Mouse (Mus musculus) limb, embryonic 13.5 days (tissue): Measurements from ENCODE around the gene Rbfox1. TPM values are rescaled to one million over a fixed set of nuclear protein-coding genes. Genes with fewer than 3 reads are reported as not detected.

Experiments
- ATAC-seq: fragments of 200-750 bp; cut with Nextera tagmentation; 2 replicates; pipeline ENCODE4 v1.8.0; 2017; ENCODE audit warnings: low read depth, moderate number of reproducible peaks, moderate TSS enrichment; ENCODE audit not compliant: low FRiP score
- H3K27ac ChIP-seq: fragments of 300-500 bp; sonication (generic); 2 replicates; pipeline ENCODE4 v1.5.1; 2015; ENCODE audit warnings: inconsistent platforms, mild to moderate bottlenecking, moderate library complexity
- H3K27me3 ChIP-seq: fragments of 300-500 bp; sonication (generic); 2 replicates; pipeline ENCODE4 v1.6.1; 2015; ENCODE audit warnings: mild to moderate bottlenecking, inconsistent platforms
- H3K36me3 ChIP-seq: fragments of 300-500 bp; sonication (generic); 2 replicates; pipeline ENCODE4 v1.6.1; 2015; ENCODE audit warnings: inconsistent platforms, mild to moderate bottlenecking, moderate library complexity
- H3K4me1 ChIP-seq: fragments of 300-500 bp; sonication (generic); 2 replicates; pipeline ENCODE4 v1.6.1; 2015; ENCODE audit warnings: inconsistent platforms
- H3K4me2 ChIP-seq: fragments of 300-500 bp; sonication (generic); replicated peaks from 2 replicates; pipeline ENCODE4 v1.6.1; 2015; ENCODE audit warnings: inconsistent platforms, mild to moderate bottlenecking, moderate library complexity
- H3K4me3 ChIP-seq: fragments of 300-500 bp; sonication (generic); 2 replicates; pipeline ENCODE4 v1.5.1; 2015; ENCODE audit warnings: moderate library complexity, mild to moderate bottlenecking, inconsistent platforms
- H3K9ac ChIP-seq: fragments of 300-500 bp; sonication (generic); 2 replicates; pipeline ENCODE4 v1.6.1; 2015; ENCODE audit warnings: mild to moderate bottlenecking, inconsistent platforms
- H3K9me3 ChIP-seq: fragments of 300-500 bp; sonication (generic); 2 replicates; pipeline ENCODE4 v1.6.1; 2016; ENCODE audit warnings: inconsistent platforms
- WGBS: fragments of 180-500 bp; shearing (Covaris S2); methylation state at CpG from one replicate; pipeline ENCODE4 v1.1.7; 2015; 5-methylcytosine and 5-hydroxymethylcytosine counted together
- polyA plus RNA-seq: library from polyadenylated mRNA; unstranded; fragments of >200 nt; fragmentation: Nextera tagmentation; extraction: Ambion mirVana; gene quantifications from 2 replicates; pipeline ENCODE4 v1.2.1, GENCODE M21; 2015

Gene Rbfox1
- polyA plus RNA-seq, 1 experiment from 2014 or later = 4.1 TPM

- no peaks in the 10 kb centered on the region for H3K27me3 ChIP-seq
- no peaks in the 10 kb centered on the region for H3K4me1 ChIP-seq
- no peak overlapping the region for H3K4me2 ChIP-seq
- no peak for ATAC-seq
- no peak overlapping the region for H3K27ac ChIP-seq
- 94% methylated on average over 2 of the region's 2 CpGs for WGBS
- H3K9me3 ChIP-seq = no peaks in the 10 kb centered on the region
- H3K4me3 ChIP-seq = no peak overlapping the region
- H3K36me3 ChIP-seq = no peaks in the 10 kb centered on the region
- no peak overlapping the region for H3K9ac ChIP-seq
Measured at GRCm38 (mm10) chr16:6397635-6398034, 512.5 kb downstream of the Rbfox1 start.

DNA sequence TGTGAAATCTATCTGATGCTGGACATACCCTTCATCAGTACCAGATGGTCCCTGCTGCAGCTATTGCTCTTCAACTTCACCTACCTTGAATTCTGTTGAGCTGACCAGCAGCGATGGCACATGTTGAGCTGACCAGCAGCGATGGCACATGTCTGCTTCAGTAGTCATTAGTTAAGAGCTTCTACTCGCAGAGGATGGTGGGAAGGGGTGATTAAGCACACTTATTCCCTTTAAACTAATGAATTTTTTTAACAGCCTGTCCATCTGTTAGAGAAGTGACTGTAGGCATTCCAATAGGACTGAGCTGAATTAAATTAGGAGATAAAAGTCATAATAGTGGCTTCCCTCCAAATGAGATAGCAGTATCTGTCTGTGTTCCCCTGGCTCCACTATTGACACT lies 517.7 kb downstream of the Rbfox1 start:
- ATAC-seq = no peak
- H3K36me3 ChIP-seq = no peaks in the 10 kb centered on the region
- no peak overlapping the region for H3K4me2 ChIP-seq
- H3K27ac ChIP-seq = no peak overlapping the region
- H3K9me3 ChIP-seq = no peaks in the 10 kb centered on the region
- H3K9ac ChIP-seq = no peak overlapping the region
- no peaks in the 10 kb centered on the region for H3K4me1 ChIP-seq
- no peak overlapping the region for H3K4me3 ChIP-seq
- no peaks in the 10 kb centered on the region for H3K27me3 ChIP-seq
- WGBS = 85% methylated on average over 3 of the region's 3 CpGs

- H3K4me2 ChIP-seq = no peak overlapping the region
- ATAC-seq = no peak
- H3K4me1 ChIP-seq = no peaks in the 10 kb centered on the region
- H3K27me3 ChIP-seq = no peaks in the 10 kb centered on the region
- no peak overlapping the region for H3K9ac ChIP-seq
- H3K36me3 ChIP-seq = no peaks in the 10 kb centered on the region
- WGBS = 60% methylated on average over 2 of the region's 2 CpGs
- H3K27ac ChIP-seq = no peak overlapping the region
- H3K4me3 ChIP-seq = no peak overlapping the region
- no peaks in the 10 kb centered on the region for H3K9me3 ChIP-seq
Measured at GRCm38 (mm10) chr16:6414846-6415245, 529.7 kb downstream of the Rbfox1 start.

DNA sequence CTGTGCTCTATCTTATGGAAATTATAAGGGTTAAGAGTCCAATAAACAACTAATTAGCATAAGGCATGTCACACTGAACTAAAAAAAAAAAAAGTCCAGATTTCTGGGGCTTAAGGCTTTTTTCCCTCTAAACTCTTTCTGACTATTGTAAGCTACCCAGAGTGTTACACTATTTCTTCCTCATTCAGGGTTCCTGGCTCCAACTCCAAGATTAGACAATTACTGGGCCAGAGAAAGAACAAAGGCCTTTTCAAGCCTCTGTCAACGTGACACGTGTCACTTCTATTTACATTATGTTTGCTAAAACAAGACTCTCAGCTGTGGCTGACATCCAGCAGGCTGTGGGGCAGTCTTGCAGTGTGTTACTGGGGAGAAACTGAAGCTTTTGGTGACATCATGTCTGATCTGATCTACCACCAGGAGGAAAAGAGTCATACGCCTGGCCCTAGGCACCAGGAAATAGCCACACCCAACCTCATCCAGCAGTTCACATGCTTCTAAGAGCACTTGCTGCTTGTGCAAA lies 536.5 kb downstream of the Rbfox1 start:
- ATAC-seq = no peak
- Histone ChIP-seq H3K4me1 (no peaks in the 10 kb centered on the region), H3K27ac (no peak overlapping the region), H3K4me2 (no peak overlapping the region), H3K27me3 (no peaks in the 10 kb centered on the region), H3K9ac (no peak overlapping the region), H3K36me3 (no peaks in the 10 kb centered on the region), H3K9me3 (peaks cover 4% of the 10 kb centered on the region; the same call in 1 of the 2 replicates), H3K4me3 (no peak overlapping the region)
- 87% methylated on average over 3 of the region's 3 CpGs for WGBS

- no peak overlapping the region for H3K27ac ChIP-seq
- H3K9ac ChIP-seq = no peak overlapping the region
- H3K4me1 ChIP-seq = no peaks in the 10 kb centered on the region
- peaks cover 4% of the 10 kb centered on the region; the same call in 1 of the 2 replicates for H3K9me3 ChIP-seq
- H3K36me3 ChIP-seq = no peaks in the 10 kb centered on the region
- no peak overlapping the region for H3K4me2 ChIP-seq
- no peak overlapping the region for H3K4me3 ChIP-seq
- ATAC-seq = no peak
- 86% methylated on average over 4 of the region's 4 CpGs for WGBS
- H3K27me3 ChIP-seq = no peaks in the 10 kb centered on the region
Measured at GRCm38 (mm10) chr16:6423878-6424409, 538.8 kb downstream of the Rbfox1 start.

GRCm38 (mm10) chr16:6424738-6425137 lies 539.6 kb downstream of the Rbfox1 start:
- peaks cover 4% of the 10 kb centered on the region; the same call in 1 of the 2 replicates for H3K9me3 ChIP-seq
- no peaks in the 10 kb centered on the region for H3K4me1 ChIP-seq
- H3K4me3 ChIP-seq = no peak overlapping the region
- H3K36me3 ChIP-seq = no peaks in the 10 kb centered on the region
- H3K4me2 ChIP-seq = no peak overlapping the region
- H3K9ac ChIP-seq = no peak overlapping the region
- no peak overlapping the region for H3K27ac ChIP-seq
- ATAC-seq = no peak
- WGBS = 67% methylated on average over 2 of the region's 2 CpGs
- H3K27me3 ChIP-seq = no peaks in the 10 kb centered on the region

DNA sequence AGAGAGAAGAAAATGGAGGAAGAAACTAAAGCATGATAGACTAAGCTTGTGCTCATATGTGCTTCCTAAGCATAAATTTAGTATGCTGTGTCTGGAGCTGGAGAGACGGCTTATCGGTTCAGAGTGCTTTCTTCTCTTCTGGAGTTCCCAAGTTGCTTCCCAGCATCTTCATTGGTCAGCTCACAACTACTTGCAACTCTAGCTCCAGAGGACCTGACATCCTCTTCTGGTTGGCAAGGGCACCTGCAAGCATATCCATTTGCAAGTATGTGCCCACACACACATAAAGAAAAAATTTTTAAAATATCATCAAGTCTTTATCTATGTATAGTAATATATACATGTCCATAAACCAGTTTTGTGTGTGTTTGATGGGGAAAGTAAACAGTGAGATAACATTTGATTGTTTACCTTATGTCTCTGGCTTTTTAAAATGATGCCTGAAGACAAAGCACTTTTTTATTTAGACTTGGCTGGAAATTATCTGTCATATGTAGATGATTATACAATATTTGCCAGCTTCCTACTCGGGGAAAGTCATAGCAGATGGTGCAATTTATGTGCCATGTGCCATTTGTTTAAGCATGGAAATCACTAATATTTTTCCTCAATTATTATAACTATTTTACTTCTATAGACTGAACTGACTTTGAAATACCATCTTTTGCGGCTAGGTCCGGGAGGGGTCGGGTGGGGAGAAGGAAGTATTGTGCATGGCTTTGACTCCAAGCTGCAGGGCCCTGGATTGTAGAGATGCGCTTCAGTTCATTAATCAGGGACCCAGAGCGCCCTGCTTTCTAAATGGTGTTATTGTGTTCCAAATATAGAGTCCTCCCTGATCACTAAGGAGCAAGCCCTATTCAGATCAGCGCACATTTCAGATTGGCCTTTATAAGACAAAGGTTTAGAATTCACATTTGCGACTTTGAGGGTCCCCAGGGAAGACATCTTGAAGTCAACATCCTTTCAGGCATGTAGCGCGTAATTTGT lies 542.4 kb downstream of the Rbfox1 start:
- Histone ChIP-seq H3K4me1 (no peaks in the 10 kb centered on the region), H3K4me2 (no peak overlapping the region), H3K9ac (no peak overlapping the region), H3K4me3 (no peak overlapping the region), H3K9me3 (no peaks in the 10 kb centered on the region), H3K27ac (no peak overlapping the region), H3K36me3 (no peaks in the 10 kb centered on the region), H3K27me3 (no peaks in the 10 kb centered on the region)
- no peak for ATAC-seq
- 83% methylated on average over 12 of the region's 12 CpGs for WGBS

DNA sequence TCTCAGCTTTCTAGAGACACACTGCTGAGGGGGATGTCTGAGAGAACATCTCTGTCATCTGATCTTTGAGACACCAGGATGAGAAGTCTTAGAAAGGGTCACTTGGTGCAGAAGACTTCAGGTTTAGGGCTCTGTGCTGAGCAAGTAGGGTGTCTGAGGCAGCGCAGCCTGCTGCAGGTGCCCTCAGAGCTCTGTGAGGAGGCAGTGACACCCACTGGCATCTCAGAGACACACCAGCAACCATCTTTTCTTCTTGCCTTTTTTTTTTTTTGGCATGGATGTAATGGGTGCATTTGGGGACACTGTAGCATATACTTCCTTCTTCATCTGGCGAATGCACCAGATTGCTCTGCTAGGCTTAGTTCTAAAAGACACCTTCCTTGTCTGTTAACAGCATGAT lies 545.8 kb downstream of the Rbfox1 start:
- ATAC-seq = no peak
- no peak overlapping the region for H3K27ac ChIP-seq
- no peak overlapping the region for H3K9ac ChIP-seq
- H3K36me3 ChIP-seq = no peaks in the 10 kb centered on the region
- no peak overlapping the region for H3K4me2 ChIP-seq
- H3K9me3 ChIP-seq = no peaks in the 10 kb centered on the region
- no peaks in the 10 kb centered on the region for H3K4me1 ChIP-seq
- H3K27me3 ChIP-seq = no peaks in the 10 kb centered on the region
- no peak overlapping the region for H3K4me3 ChIP-seq
- WGBS = 90% methylated on average over 2 of the region's 2 CpGs

DNA sequence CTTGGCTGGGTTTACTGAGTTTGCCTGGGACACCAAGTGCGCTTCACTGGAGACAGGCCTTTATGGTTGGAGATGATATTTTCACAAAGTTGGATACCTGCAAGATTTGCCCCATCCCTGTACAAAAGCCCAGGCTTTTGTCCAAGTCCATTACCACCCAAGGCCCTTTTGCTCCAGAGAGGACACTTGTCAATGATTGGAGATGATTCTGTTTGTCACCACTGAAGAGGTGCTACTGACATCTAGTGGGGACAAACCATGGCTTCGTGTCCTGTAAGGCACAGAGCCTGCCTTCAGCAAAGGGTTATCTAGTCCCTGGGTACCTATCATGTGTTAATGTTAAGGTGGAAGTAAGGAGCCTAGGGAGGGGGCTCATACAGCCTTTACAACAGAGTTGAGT lies 551.3 kb downstream of the Rbfox1 start:
- H3K4me3 ChIP-seq = no peak overlapping the region
- H3K9ac ChIP-seq = no peak overlapping the region
- no peaks in the 10 kb centered on the region for H3K27me3 ChIP-seq
- no peak for ATAC-seq
- no peaks in the 10 kb centered on the region for H3K36me3 ChIP-seq
- H3K4me2 ChIP-seq = no peak overlapping the region
- H3K9me3 ChIP-seq = no peaks in the 10 kb centered on the region
- no peak overlapping the region for H3K27ac ChIP-seq
- 61% methylated on average over 2 of the region's 2 CpGs for WGBS
- peaks cover 4% of the 10 kb centered on the region; the same call in 1 of the 2 replicates for H3K4me1 ChIP-seq

DNA sequence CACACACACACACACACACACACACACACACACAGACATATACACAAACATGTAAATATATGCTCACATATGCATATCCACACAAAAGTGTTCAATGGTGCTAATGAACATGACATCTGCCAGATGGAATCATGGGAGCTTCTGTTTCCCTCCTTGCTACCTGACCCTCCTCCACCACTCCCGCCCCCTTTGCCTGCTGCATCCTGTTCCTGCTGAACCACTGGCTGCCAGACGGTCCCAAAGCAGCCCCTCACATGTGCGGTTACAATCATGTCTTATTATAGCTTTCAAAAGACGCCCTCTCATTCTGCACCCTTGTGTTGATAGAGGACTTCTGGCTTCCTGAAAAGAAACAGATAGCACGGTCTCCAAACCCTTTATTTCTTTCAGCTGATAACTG lies 563.1 kb downstream of the Rbfox1 start:
- no peaks in the 10 kb centered on the region for H3K9me3 ChIP-seq
- no peak overlapping the region for H3K9ac ChIP-seq
- peak overlapping the region; percentile 10; the same call in 1 of the 2 replicates for H3K4me3 ChIP-seq
- 0 out of 2 replicates have a peak, but pooled peaks cover 3% of the 10 kb centered on the region for H3K27me3 ChIP-seq
- H3K36me3 ChIP-seq = no peaks in the 10 kb centered on the region
- no peak for ATAC-seq
- WGBS = 6% methylated on average over 5 of the region's 5 CpGs
- H3K27ac ChIP-seq = no peak overlapping the region
- H3K4me2 ChIP-seq = peak overlapping the region; percentile 51
- peaks cover 10% of the 10 kb centered on the region for H3K4me1 ChIP-seq

DNA sequence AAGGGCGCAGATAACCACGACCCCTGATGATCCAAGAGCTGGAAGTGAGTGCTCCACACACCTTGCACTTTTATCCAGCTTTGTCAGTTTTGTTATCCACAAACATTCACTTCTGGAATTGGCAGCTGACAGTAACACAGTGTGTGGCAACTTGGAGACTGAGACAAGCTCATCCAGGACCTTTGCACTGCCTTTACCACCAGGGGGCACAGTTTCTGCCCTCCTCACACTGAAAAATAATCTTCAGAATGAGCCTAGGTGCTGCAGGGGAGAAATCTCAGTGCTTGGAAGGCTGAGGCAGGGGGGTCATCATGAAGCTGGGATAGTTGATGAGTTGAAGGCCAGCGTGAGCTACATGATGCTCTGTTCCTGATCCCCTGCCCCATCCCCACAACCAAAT lies 570.2 kb downstream of the Rbfox1 start:
- Histone ChIP-seq H3K27ac (no peak overlapping the region), H3K9me3 (no peaks in the 10 kb centered on the region), H3K9ac (no peak overlapping the region), H3K4me3 (no peak overlapping the region), H3K4me1 (no peaks in the 10 kb centered on the region), H3K36me3 (no peaks in the 10 kb centered on the region), H3K27me3 (0 out of 2 replicates have a peak, but pooled peaks cover 3% of the 10 kb centered on the region), H3K4me2 (no peak overlapping the region)
- WGBS = 72% methylated on average over 3 of the region's 3 CpGs
- no peak for ATAC-seq

GRCm38 (mm10) chr16:6479094-6479590 lies 594.0 kb downstream of the Rbfox1 start:
- H3K27ac ChIP-seq = no peak overlapping the region
- no peak overlapping the region for H3K4me3 ChIP-seq
- 0 out of 2 replicates have a peak, but pooled peaks cover 5% of the 10 kb centered on the region for H3K27me3 ChIP-seq
- H3K36me3 ChIP-seq = no peaks in the 10 kb centered on the region
- H3K4me2 ChIP-seq = no peak overlapping the region
- H3K9me3 ChIP-seq = no peaks in the 10 kb centered on the region
- H3K9ac ChIP-seq = no peak overlapping the region
- WGBS = 49% methylated on average over 1 of the region's 1 CpGs
- no peak; the same call in 1 of the 2 replicates for ATAC-seq
- H3K4me1 ChIP-seq = 0 out of 2 replicates have a peak, but pooled peaks cover 11% of the 10 kb centered on the region
